Mouse (Mus musculus): ENCODE results near the gene Scn8a.
"Not testable (repeated sequence)": the region's sequence is repeated elsewhere in the genome, so short reads cannot be mapped to it uniquely, and the experiment has no call there.

The Scn8a gene

DNA sequence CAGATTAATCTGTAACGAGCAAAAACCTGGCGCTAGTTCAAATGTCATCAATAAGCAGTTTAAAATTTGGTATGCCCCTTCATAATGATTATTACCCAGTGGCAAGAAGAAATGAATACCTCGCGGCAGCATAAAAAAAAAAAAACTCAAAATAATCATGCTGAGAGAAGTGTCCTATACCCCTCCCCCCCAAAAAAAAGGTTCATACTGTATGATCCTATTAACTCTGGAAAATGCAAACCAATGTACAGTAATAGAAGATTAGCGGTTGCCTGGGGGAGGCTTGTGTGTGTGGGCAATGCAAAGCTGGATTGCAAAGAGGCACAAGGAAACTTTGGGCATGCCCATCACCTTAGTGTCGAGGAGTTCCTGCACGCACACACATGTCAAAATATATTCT lies at the start of gene Scn8a:
Gene Scn8a (plus strand): TSS at position 301 of the 400 bp plus-strand sequence.
- DNase-seq (ENCODE audit: low read depth, low spot score) = no peak

DNA sequence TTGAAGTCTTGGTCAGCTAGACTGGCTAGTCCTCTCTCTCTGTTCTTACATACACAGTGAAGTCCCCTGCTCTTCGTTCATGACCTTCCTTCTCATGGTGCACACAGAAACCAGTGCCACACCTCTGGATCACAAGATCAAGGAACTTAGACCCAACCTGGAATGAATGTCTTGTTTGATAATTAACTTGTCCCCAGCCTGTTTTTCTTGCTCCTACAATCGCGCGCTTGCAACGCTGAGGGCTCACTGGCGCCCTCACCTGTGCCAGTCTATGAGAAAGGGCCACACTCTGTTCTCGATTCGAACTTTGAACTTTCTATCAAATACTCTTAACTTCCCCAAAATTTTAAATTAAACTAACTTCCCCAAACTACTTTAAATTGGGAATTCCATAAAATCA lies 47.8 kb upstream of the Scn8a start:
- DNase-seq (ENCODE audit: low read depth, low spot score) = no peak

DNA sequence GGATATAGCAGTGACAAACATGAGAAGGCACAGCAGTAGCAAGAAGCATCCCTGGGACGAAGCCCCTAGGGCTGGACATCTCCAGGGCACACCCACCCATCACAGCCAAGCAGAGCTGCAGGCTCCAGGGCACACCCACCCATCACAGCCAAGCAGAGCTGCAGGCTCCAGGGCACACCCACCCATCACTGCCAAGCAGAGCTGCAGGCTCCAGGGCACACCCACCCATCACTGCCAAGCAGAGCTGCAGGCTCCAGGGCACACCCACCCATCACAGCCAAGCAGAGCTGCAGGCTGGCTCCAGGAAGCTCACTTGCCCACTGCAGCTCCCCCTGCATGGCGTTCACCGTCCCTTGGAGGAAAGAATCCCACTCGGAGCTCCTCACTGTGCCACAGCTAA lies 47.3 kb upstream of the Scn8a start:
- not testable (repeated sequence) for DNase-seq (ENCODE audit: low read depth, low spot score)

DNA sequence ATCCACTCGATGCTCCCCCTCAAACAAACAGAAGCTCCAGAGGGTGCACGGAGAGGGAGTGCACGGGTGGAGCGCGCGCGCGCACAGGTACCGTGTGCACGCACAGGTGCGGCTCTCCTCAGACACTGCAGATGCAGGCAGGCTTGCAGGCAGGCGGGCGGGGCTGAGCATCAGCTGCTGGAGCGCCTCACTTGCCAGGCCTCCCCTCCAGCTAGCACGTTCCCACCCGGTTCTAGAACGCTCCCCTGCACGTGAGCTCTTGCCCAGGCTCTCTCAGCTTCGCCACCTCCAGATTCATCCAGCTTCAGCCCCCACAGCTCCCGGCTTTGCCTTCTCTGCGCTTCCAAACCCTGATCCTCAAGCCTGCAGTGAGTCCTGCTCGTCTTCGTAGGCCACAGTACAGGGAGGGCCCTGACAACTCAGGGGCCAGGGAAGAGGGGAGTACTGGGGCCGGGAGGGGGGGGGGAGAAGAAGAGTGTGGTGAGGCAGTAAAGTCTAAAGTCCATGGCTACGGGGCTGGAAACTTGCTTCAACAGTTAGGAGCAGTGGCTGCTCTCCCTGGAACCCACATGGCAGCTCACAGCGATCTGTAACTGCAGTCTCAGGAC lies 44.3 kb upstream of the Scn8a start:
- DNase-seq (ENCODE audit: low read depth, low spot score) = no peak

DNA sequence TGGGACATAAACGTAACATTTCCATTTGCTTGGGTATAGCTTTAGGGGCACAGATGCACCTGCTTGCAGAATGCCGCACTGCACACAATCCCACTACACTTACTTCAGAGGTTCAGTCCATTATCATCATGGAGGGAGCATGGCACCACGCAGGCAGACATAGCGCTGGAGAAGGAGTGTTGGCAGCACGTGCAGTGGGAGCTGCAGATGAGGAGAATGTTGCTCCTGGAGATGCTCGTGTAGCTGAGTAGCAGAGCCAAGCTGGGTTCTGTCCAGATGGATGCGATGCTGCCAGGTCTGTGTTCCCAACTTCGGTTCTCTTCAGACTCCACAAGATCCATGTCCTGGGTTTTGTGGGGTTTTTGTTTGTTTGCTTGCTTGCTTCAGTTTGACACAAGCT lies 43.6 kb upstream of the Scn8a start:
- no peak for DNase-seq (ENCODE audit: low read depth, low spot score)

DNA sequence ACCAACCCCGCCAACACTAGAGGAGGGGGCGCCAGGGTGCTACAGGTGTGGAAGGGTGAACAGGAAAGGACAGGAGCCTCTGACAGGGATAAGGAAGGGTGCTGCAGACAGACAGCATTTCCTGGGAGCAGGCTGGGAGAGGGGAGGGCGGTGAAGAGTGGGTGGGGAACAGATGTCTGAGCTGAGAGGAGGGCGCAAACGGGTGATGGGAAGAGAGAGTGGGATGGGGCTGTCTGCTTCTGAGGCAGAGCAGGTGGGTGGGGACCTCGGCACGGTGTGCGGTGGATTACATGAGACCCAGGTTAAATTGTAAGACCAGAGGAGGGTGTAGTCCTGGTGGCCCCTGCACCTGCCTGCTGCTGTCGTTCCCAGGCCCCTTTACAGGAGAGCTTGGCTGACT lies 39.9 kb upstream of the Scn8a start:
- DNase-seq (ENCODE audit: low read depth, low spot score) = no peak

DNA sequence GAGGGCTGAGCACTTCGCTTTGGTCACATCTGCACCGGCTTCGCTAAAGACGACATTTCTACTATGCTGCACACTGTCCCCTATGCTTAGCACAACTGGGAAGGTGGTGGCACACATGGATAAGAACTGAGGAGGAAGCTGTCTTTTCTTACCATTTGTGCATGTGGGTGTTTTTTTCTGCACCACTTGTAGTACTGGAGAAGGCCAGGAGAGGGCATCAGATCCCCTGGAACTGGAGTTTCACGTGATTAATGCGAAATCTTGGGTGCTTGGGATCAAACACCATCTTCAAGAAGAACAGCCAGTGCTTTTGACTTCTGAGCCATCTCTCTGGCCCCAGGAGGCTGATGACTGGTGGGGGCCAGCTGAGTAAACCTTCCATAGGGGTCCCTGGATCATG lies 39.0 kb upstream of the Scn8a start:
- DNase-seq (ENCODE audit: low read depth, low spot score) = peak; percentile 25

DNA sequence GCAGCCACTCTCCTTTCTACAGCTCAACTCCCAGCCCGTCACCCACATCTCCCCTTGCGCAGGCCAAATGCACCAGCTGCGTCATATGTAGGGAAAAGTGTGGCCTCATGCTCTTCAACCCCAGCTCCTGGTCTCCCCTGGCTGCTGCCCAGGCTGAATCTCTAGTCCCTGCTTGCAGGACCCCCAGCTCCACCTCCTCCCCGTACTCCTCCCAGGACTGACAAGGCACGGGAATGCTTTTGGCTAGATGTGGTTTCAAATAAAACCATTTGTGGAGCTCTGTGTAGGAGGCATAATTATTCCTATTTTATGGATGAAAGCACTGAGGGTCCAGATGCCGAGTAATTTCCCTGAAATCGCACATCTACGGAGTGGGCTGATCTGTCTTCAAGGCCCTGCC lies 37.5 kb upstream of the Scn8a start:
- no peak for DNase-seq (ENCODE audit: low read depth, low spot score)

DNA sequence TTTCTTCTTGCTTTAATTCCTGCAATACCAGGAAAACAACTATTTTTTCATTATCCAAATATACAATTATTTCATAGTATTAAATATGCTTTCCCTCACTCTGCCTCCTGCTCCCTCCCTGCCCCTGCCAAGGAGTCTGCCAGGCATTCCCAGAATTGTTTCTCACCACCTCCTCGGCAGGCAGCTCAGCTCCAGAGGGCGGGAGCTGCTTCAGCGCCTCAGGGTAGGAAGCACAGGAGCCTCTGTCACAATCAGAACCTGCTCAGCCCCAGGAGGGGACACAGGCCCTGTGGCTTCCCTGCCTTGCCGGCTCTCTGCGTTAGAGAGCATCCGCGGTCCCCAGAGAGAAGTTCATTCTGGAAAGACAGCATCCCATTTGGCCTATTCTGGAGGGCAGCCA lies 36.9 kb upstream of the Scn8a start:
- no peak for DNase-seq (ENCODE audit: low read depth, low spot score)

DNA sequence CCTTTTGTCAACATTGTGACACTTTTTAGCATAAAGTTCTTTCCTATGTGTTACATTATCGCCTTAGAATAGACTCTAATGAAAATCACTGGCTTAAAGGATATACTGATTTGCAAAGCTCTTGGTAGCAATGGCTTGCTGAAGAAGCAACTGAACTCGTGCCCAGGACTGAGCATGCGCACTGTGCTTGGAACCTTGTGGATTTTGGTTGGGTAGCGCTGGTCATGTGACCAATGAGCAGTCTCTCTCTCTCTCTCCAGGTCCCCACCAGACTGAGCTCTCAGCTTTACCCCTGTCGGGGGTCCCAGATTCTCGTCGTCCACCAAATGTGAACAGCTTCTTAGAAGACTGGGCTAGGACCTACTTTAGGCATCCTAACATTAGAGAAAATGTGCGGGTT lies 32.9 kb upstream of the Scn8a start:
- no peak for DNase-seq (ENCODE audit: low read depth, low spot score)

DNA sequence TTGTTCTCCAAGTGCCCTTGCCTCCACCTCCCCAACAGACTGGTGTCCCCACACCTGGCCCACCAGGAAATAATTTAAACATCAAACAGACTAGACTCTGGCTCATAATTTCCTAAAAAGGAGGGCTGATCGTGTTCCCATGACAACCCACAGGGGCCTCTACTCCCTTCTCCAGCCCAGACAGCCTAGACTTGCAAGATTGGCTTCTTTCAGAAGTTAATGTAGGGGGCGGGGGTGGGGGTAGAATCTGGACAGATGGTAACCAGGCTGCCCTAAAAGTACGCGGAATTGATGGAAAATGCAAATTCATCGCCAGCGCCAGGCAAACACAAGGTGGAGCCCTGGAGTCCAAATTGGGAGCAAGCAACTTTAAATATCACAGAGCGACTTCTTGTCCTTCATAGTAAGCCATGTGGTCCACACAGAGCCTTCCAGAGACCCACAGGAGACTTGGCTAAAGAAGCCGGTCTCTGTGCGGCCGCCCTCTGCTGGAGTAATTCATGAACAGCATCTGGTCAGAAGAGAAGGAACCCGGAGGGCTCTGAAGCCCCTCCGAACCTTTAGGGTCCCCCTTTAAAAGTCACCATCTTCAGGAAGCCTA lies 31.0 kb upstream of the Scn8a start:
- DNase-seq (ENCODE audit: low read depth, low spot score) = peak; percentile 65

DNA sequence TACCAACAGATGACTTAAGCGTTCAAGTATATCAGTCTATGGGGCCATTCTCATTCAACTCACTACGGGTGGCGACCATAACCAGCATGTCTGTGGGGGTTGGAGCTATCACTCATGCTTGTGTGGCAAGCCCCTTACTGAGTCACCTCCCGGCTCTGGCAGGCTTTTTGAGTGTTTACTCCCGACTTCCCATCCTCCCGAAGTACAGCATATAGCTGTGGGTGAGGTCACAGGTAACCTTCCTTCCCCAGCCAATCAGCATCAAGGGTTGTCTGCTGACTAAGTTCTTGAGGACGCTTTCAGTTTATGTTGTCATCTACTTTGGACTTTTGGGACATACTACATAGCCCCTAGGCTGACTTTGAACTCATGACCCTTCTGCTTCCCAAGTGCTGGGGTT lies 25.3 kb upstream of the Scn8a start:
- DNase-seq (ENCODE audit: low read depth, low spot score) = no peak

DNA sequence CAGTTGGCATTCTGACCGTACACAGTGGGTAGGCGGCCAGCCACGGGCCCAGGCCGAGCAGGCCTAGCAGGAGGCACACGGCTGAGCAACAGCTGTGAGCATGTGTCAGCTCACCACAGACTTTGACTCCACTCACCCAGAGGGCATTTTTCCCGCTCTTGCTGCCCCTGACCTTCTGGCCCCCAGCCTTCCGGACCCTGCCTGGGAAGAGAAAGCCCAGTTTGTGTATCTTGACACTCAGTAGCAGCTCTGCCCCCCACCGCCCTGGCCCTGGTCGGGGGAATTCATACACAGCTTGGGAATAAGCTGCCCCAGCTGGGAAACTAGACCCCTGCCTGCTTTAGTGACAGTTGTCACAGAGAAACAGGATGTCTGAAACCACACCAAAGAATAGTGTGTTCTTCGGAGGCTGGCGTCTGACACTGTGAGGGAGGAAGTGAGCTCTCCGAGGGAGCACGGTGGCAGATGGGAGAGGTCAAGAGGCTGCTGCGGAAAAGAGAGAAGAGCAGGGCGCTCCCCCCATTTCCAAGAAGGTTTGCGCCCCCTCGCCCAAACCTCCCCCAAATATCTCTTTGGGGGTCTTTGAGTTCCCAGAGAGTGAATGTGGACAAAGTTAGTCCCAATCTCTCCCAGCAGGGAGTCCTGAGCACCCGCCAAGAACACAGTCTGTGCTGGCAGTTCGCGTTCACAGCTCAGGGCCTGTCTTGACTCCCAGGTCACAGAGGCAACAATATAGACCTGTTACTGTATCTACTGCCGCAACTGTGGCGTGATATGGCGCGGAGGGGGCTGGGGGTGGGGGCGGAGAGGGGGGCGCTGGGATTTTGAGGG lies 24.4 kb upstream of the Scn8a start:
- no peak for DNase-seq (ENCODE audit: low read depth, low spot score)

DNA sequence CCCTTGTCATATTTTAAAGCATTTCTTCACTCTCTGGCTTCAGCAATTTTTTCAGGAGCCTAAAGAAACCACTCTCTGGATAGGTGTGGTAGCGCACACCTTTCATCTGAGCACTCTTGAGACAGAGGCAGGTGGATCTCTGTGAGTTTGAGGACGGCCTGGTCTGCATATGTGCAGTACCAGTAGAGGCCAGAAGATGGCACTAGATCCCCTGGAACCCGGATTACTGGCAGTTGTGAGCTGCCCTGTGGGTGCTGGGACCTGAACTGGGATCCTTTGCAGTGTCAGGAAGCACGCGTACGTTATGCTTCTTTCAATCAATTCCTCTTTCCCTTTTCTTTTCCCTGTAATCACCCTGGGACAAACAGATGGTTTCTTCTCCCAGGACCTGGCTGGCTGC lies 22.5 kb upstream of the Scn8a start:
- DNase-seq (ENCODE audit: low read depth, low spot score) = no peak

DNA sequence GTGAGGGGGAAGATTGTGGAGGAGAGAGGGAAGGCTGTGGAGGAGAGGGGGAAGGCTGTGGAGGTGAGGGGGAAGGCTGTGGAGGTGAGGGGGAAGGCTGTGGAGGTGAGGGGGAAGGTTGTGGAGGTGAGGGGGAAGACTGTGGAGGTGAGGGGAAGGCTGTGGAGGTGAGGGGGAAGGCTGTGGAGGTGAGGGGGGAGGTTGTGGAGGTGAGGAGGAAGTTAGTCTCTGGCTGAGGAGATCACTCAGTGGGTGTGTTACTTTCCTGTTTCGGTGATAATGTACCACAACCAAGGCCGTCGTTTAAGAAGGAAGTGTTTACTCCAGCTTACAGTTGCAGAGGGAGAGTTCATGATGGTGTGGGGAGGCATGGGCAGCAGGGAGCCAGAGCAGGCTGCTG lies 12.1 kb upstream of the Scn8a start:
- no peak for DNase-seq (ENCODE audit: low read depth, low spot score)

DNA sequence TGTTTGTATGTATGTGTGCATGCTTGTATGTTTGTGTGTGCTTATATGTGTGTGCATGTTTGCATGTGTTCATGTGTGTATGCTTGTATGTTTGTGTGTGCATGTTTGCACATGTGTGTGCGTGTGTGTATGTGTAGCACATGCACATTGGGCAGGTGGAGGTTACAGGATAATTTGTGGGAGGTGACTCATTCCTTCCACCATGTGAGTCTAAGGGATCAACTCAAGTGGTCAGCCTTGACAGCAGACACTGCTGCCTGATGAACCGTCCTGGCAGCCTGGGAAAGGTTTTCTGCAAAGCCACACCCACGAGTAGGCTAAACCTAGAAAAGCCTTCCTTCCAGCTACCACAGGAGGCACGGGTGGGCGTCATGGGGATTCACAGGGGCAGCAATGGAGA lies 8.8 kb upstream of the Scn8a start:
- no peak for DNase-seq (ENCODE audit: low read depth, low spot score)

DNA sequence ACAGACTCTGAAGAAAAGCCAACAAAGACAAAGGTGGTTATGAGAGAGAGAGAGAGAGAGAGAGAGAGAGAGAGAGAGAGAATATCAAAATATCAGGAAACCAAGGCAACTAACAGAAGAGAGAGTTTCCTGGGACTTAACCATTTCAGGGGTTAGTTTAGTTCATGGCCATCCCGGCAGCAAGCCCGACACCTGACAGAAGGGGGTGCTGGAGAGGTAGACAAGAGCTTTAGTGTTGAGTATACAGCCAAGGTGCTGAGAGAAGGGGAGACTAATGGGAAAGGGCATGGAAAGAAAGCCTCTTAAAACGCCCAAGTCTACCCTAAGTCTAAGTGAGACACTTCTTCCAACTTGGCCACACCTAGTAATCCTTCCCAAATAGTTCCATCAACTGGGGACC lies 4.1 kb upstream of the Scn8a start:
- DNase-seq (ENCODE audit: low read depth, low spot score) = no peak

DNA sequence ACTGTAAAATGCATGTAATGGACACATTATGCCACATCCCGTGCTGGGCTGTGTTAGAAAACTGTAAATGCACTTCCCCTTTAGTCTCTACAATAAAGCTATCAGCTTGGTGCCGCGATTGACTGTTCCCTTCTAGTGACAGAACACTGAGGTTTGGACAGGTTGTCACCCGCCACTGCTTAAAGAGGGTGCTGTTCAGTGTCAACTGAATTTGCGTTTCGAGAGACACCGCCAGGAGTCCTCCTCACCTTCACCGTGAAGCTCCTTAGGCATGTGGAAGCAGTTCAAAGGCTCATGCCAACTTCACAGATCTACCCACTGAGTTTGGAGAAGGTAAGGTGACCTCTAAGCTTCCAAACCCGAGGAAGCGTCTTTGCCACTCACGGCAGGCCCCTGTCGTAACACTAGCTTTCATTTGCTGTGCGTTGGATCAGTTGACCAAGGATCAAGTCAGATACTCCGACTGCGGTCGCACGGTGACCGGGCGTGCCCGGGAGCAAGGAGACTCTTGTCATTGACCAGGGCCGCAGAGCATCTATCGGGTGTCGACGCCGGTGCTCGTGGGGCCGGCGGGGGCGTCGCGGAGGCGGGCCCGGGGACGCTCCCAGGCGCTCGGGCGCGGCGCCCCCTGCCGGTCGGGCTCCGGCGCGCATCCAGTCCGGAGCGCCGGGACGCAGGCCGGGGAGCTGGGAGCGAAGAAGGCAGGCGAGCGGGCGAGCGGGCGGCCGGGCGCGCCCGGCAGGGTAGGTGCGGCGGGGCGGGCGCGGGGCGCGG lies 530 bp downstream of the Scn8a start:
- DNase-seq (ENCODE audit: low read depth, low spot score) = peak; percentile 60

DNA sequence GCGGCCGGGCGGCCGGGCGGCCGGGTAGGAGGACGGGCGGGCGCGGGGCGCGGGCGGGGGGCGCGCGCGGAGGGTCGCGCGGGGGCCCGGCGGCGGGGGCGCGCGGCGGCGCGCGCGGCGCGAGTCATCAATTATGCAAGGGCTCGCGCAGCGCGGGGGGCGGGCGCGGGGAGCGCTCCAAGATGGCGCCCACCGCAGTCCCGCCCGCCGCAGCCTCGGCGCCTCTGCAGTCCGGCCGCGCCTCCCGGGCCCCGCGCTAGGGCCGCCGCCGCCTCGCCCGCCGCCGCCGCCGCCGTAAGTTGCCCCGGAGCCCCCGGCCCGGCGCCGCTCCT lies 1.1 kb downstream of the Scn8a start:
- peak; percentile 29 for DNase-seq (ENCODE audit: low read depth, low spot score)

DNA sequence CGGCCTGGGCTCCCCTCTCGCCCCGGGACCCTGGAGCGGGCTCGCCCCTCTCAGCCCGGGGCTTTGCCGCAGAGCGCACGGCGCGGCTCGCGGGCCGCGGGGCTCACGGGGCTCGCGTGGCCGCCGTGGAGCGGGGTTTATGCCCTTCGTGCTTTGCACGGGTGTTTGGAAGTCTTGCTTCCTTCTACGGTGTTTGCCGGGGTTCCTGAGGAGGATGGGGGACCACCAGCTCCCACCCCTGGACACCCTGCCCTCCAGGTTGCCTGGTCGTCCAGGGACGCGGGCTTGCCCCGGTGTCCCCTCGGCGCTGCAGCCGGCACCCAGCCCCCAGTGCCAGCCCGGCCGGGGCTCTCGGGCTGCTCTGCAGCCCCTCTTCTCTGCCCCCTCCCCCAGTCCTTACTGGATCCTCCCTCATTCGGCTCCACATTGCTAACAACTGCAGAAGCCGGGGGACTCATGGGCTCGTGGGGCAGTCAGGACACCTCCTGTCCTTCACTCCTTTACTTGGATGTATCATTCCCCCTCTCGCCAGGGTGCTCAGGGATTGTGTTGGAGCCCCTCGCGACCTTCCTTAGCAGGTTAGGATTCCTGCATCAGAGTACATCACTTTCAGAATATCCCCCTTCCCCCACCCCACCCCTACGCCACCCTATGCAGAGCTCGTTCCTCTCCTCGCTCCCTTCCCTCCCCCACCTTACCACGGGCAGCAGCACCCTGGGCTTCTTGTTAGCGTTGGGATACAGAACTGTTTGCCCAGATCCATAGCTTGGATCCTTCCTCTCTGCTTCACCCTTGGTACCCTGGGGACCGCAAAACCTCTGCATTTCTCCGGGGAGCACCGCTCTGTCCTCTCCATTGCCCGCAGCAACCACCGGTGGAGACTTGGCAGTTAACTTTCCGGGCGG lies 1.7 kb downstream of the Scn8a start:
- DNase-seq (ENCODE audit: low read depth, low spot score) = no peak

DNA sequence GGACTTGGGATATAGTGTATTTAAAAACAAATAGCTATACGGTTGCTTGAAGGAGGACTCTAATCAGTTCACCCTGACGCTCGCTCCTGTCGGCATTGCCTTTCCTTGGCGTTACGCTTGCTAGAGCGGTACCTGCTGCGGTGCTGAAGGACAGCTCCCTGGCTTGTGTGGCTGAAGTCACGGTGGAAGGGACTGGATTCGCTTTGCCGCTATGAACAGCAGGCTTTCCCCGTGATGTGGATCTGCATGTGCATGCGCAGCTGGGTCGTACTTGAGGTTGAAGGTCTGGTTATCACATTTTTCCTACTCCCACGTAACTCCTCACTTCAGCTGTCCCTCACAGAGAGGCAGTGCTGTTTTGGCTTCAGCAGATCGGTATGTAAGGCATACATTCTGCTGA lies 3.5 kb downstream of the Scn8a start:
- DNase-seq (ENCODE audit: low read depth, low spot score) = peak; percentile 94
